Mouse (Mus musculus): ENCODE measurements around the gene Elf5.

Elf5 gene

GRCm38 (mm10) chr2:103473362-103473761 is 61.9 kb downstream of the Elf5 start:
- no peak for DNase-seq (ENCODE audit: extremely low read depth, low read depth)

- DNase-seq (ENCODE audit: extremely low read depth, low read depth) = no peak
Measured at GRCm38 (mm10) chr2:103476180-103476579, 64.7 kb downstream of the Elf5 start.

- no peak for DNase-seq (ENCODE audit: extremely low read depth, low read depth)
Measured at GRCm38 (mm10) chr2:103476657-103477056, 65.2 kb downstream of the Elf5 start.

GRCm38 (mm10) chr2:103477456-103477855 is 66.0 kb downstream of the Elf5 start:
- DNase-seq (ENCODE audit: extremely low read depth, low read depth) = no peak

DNA sequence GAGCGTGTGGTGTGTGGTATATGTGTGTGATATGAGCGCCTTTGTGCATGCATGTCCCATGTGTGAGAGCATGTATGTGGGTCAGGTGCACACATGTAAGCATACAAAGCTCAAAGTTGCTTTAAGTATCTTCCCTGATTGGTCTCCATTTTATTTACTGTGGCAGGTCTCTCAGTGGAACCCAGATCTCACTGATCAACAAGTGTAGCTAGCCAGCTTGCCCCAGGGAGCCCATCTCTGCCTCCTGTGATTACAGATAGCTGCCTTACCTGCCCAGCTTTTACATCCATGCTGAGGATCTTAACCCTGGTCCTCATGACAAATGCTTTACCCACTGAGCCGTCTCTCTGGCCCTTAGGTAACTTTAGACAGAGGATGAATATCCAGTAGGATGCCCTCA is 66.8 kb downstream of the Elf5 start:
- no peak for DNase-seq (ENCODE audit: extremely low read depth, low read depth)

GRCm38 (mm10) chr2:103480240-103480639 is 68.8 kb downstream of the Elf5 start:
- peak; percentile 69 for DNase-seq (ENCODE audit: extremely low read depth, low read depth)

GRCm38 (mm10) chr2:103480871-103481270 is 69.4 kb downstream of the Elf5 start:
- no peak for DNase-seq (ENCODE audit: extremely low read depth, low read depth)

DNA sequence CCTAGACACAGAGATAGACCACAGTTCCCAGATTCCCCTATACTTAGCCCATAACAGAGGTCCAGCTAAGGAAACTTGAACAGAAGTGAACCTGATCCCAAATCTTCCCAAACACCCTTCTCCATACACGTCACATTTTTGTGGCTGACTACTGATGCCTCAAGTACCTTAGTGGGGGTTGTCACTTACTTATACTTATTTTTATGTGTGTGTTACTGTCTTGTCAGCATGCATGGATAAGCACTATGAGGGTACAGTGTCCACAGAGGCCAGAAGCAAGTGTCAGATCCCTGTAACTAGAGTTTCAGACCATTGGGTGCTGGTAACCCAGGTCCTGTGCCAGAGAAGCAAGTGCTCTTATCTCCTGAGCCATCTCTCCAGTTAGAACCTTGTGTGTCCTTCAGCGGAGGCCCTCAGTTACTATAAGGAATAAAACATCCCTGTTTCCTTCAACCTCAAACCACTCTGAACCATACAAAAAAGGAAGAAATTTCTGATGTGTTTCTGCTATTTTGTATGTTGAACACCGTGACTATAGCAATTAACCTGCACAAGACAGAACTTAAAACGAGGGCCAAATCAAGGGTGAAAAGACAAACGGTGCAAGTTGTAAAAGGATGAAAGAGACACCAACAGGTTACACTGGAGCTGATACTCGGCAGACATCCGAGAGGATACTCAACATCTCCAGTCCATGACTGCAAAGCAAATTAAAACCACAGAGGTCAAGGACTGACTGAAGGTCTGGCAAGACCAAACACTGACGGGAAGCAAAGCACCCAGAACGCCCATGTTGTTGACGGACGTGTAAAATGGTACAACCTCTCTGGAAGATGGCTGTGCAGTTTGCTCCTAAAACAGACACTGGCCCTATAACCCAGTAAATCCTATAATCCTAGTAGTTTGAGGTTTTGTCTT is 70.1 kb downstream of the Elf5 start:
- DNase-seq (ENCODE audit: extremely low read depth, low read depth) = no peak

DNA sequence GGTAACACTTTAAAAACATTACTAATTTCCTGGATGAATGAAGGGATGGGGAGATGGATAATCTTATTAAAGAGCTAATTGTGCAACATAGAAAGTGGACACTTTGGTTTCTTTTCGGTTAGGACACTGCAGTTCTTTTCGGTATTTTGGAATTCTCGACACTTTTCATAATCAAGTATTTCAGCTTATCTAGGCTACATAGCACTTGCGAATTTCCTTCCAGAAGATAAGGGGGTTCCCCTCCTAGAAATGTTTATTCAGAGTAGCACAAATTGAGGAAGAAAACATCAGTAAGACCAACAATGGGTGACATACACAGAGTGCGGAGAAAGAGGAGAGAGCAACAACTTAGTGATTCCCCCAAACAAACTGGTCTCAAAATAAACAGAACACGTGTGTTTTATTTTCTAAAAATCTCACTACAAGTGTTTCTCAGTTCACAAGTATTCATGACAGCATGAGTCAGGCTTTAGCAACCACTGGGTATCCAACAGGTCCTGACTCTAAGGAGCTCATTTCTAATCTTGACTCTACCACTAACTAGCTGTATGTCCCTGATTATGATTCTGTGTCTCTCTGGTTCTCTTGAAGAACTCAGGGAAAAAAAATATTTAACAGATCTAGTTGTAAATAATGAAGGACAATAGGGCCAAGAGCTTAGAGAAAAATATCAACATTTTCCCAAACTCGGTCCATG is 71.9 kb downstream of the Elf5 start:
- DNase-seq (ENCODE audit: extremely low read depth, low read depth) = peak; percentile 51

GRCm38 (mm10) chr2:103483986-103484520 is 72.6 kb downstream of the Elf5 start:
- DNase-seq (ENCODE audit: extremely low read depth, low read depth) = no peak

DNA sequence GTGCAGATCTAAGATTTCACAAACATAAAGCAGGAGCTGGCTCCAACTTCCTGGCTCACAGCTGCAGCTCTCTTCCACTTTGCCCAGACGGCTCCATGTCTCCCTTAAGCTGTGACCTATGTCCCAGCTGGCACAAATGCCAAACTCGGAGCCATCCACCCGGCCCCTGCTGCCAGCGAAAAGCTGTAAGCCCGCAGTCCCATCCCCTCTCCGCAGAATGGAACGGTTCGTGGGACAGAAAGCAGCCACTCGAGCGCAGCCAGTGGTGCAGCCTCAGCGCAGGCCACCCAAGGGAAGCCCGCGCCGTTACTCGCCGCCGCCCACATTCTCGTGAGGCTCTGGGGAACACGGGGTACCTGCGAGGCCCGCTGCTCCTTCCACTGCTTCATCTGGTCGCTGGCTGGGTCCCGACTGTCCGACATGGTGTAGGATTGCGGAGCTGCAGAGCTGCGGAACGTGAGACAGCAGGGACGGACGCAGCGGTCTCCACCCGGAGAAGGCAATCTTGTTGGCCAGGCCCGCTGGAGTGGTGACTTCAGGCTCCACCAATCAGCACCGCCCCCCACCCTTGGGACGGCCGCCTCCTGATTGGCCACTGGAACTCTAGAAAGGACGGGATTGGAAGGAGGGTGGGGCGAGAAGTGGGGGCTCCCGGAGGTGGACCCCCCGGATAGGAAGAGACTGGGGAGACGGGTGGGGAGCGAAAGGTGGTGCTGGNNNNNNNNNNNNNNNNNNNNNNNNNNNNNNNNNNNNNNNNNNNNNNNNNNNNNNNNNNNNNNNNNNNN is 73.3 kb downstream of the Elf5 start, which contains the start of gene Cat:
TSS of gene Cat (minus strand) at position 544 of the 785 bp plus-strand sequence.
- DNase-seq (ENCODE audit: extremely low read depth, low read depth) = peak; percentile 87

- DNase-seq (ENCODE audit: extremely low read depth, low read depth) = no peak
Measured at GRCm38 (mm10) chr2:103492526-103492925, 81.0 kb downstream of the Elf5 start.

GRCm38 (mm10) chr2:103493827-103494226 is 82.3 kb downstream of the Elf5 start:
- DNase-seq (ENCODE audit: extremely low read depth, low read depth) = no peak

DNA sequence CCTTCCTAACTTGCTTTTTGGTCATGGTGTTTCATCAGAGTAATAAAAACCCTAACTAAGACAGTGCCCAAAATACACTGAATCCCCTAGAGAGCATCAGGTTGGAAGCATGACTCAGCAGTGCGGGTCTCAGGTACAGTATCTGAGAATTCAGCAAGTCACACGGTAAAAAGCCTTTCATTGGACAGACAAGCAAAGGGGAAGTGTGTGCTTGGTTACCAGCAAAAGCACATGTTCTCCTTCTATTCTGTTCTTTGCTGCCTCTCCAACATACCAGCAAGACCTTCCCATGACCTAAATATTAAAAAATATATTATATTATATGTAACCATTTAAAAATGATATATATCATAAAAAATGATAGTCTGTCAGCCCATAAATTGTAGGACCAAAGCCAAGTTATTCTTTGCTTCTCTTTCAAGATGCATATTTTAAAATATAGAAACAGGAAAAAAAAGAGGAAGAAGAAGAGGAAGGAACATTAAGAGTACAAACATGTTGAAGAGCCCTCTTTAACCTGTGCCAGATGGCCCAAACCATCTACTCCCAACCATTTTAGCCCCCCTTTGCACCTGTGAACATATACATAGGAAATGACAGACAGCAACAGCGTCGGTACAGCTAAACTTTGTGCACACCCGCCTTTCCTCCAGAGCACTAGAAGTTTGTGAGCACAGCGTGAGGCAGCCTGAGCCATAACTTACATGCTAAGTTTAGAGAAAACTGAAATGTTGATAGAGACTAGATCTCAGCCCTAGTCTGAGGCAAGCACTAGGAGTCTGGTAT is 84.3 kb downstream of the Elf5 start:
- DNase-seq (ENCODE audit: extremely low read depth, low read depth) = peak; percentile 47
